Mouse (Mus musculus): Measurements from ENCODE around the gene Olfr1380. TPM values are rescaled to one million over a fixed set of nuclear protein-coding genes. Genes with fewer than 3 reads are reported as not detected.
A peak's percentile ranks its signal among the peaks of the same experiment; 100 is the strongest.
"Not testable (repeated sequence)": the region's sequence is repeated elsewhere in the genome, so short reads cannot be mapped to it uniquely, and the experiment has no call there.

Olfr1380 gene
- polyA plus RNA-seq (2012; rRNA removed), result not detected in 2 replicates

GRCm38 (mm10) chr11:49556578-49556977, at the start of gene Olfr1380:
Gene Olfr1380, plus strand, starts transcription at chr11:49556878.
- not testable (repeated sequence) for DNase-seq (ENCODE audit: low read depth)

- TF ChIP-seq CTCF (IDR thresholded peaks at IDR 0.05; ENCODE audit: borderline replicate concordance, extremely low read depth, insufficient read depth, insufficient read length) (no peak), POLR2A (IDR thresholded peaks at IDR 0.05; ENCODE audit: borderline replicate concordance, extremely low read depth, insufficient read depth, insufficient read length, poor library complexity, severe bottlenecking) (no peak)
- DNase-seq (ENCODE audit: low read depth), result no peak
These were observed 38.6 kb upstream of the Olfr1380 start for GRCm38 (mm10) chr11:49518086-49518485.

GRCm38 (mm10) chr11:49519348-49519747, 37.3 kb upstream of the Olfr1380 start, which contains the start of gene Olfr1383:
Gene Olfr1383, plus strand, starts transcription at chr11:49519648.
- DNase-seq (ENCODE audit: low read depth), result no peak

DNA sequence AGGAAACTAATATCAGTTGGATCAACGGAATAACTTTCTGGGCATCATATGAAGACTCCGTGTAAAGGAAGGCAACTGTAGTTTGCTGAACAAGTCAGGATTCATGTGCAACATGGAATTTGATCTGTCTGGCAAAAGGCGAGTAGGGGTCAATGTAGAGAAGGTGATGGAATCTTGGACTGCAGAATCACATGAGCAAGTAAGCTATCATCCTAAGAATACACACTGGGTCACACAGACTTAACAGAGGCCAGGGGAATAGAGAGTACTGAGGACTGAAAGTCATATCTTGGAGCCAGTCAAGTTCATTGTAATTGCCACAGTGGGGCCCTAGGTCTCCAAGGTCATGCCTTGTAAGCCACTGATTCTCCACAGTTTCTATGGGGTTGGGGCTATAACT, 28.7 kb upstream of the Olfr1380 start, which contains the start of gene Olfr1382:
TSS of gene Olfr1382 (plus strand) at position 301 of the 400 bp plus-strand sequence.
- TF ChIP-seq POLR2A (IDR thresholded peaks at IDR 0.05; ENCODE audit: borderline replicate concordance, extremely low read depth, insufficient read depth, insufficient read length, poor library complexity, severe bottlenecking), result no peak
- no peak for TF ChIP-seq CTCF (IDR thresholded peaks at IDR 0.05; ENCODE audit: borderline replicate concordance, extremely low read depth, insufficient read depth, insufficient read length)
- no peak for DNase-seq (ENCODE audit: low read depth)

More at GRCm38 (mm10) chr11:49519348-49519747, 37.3 kb upstream of the Olfr1380 start, which contains the start of gene Olfr1383:
- no peak for TF ChIP-seq POLR2A (IDR thresholded peaks at IDR 0.05; ENCODE audit: borderline replicate concordance, extremely low read depth, insufficient read depth, insufficient read length, poor library complexity, severe bottlenecking)
- TF ChIP-seq CTCF (IDR thresholded peaks at IDR 0.05; ENCODE audit: borderline replicate concordance, extremely low read depth, insufficient read depth, insufficient read length), result no peak

DNA sequence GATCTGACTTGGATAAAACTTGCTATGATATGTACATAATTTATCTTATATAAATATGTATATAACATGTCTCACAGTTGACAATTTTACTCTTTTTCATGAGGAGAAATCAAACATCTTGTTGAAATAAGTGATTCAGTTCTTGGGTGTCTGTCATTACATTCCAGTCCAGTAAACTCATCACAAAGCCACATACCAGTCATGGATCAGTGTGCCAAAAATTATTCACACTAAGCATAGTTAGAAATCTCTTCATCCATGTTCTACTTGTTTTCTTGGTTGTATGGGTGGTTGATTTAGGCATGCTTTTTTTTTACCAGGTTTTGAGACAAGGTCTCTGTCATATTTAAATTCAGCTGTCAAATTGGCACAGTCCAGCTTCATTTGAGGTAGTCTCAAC, 23.9 kb upstream of the Olfr1380 start:
- DNase-seq (ENCODE audit: low read depth), result no peak
- TF ChIP-seq CTCF (IDR thresholded peaks at IDR 0.05; ENCODE audit: borderline replicate concordance, extremely low read depth, insufficient read depth, insufficient read length) (no peak), POLR2A (IDR thresholded peaks at IDR 0.05; ENCODE audit: borderline replicate concordance, extremely low read depth, insufficient read depth, insufficient read length, poor library complexity, severe bottlenecking) (no peak)

GRCm38 (mm10) chr11:49536631-49537030, 20.0 kb upstream of the Olfr1380 start:
- TF ChIP-seq CTCF (IDR thresholded peaks at IDR 0.05; ENCODE audit: borderline replicate concordance, extremely low read depth, insufficient read depth, insufficient read length), result peak; percentile 25; the same call in 1 of the 2 replicates
- DNase-seq (ENCODE audit: low read depth), result peak; percentile 18

DNA sequence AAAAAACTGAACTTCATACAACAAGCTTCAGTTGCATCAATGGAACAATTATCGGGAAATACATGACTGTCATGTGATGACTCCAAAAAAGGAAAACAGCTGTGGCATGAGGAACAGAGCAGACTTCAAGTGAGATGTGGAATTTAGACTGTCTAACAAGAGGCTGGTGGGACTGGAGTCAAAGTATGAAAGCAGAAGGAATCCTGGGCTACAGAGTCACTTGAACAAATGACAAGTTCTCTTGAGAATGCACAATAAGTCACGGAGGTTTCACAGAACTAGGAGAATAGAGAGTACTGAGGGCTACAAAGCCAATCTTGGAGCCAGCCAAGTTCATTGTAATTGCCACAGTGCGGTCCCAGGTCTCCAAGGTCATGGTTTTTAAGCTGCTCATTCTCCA, 13.5 kb upstream of the Olfr1380 start, which contains the start of gene Olfr1381:
TSS of gene Olfr1381 (plus strand) at position 301 of the 400 bp plus-strand sequence.
- peak; percentile 0 for DNase-seq (ENCODE audit: low read depth)

DNA sequence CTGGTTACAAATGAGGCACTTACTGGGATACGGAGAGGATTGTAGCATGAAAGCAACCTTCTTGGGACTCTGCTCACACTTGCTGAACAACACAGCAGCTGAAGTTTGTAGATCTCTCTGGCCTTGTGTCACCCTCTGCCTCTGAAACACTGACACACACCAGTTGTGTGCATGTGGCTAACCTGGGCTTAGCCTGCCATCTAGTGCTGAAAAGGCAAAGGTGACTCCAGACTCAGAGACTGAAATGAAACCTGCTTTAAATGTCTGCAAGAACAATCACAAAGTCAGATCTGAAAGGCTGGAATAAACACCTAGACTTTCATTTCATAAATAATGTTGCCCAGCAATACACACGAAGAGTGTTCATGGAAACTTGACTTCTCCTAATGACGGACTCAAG, 2.6 kb upstream of the Olfr1380 start:
- TF ChIP-seq CTCF (IDR thresholded peaks at IDR 0.05; ENCODE audit: borderline replicate concordance, extremely low read depth, insufficient read depth, insufficient read length), result peak; percentile 29; the same call in 1 of the 2 replicates
- DNase-seq (ENCODE audit: low read depth), result peak; percentile 7

- peak; percentile 6 for DNase-seq (ENCODE audit: low read depth)
These were observed 18.4 kb downstream of the Olfr1380 start for GRCm38 (mm10) chr11:49575054-49575453.

DNA sequence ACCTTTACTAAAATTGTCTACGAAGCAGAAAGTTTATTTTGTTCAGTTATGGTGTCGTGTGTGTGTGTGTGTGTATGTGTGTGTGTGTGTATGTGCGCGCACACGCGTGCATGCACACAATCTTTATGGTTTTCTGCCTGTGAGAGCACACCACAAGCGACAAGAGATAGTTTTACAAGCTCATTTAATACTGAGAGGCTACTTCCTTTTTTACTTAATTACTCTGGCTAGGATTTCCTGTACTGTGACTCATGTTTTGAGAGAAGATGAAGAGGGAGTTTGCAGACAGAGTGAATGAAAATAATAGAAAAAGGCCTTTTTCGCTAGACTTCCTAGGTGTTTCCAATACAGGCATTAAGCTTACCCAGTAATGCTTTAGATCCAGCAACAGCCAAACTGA, 23.8 kb downstream of the Olfr1380 start:
- not testable (repeated sequence) for DNase-seq (ENCODE audit: low read depth)

DNA sequence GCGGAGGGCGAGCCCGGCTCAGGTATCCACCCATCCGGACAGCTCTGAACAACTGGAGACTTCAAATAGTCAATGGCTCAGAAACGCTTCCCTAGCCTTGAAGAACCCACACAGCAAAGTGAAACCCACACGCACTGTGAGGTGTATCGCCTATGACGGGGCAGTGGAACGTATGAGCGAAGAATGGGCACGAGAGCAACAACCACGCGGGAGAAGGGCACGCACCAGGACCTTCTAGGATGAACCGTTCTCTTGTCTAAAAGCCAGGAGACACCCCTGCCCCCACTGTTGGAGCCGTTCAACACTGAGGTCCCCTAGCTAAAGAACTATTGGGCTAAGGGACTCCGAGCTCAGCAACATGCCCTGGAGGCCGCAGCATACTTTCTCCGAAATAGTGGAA, 33.5 kb downstream of the Olfr1380 start:
- DNase-seq (ENCODE audit: low read depth), result no peak
- TF ChIP-seq POLR2A (IDR thresholded peaks at IDR 0.05; ENCODE audit: borderline replicate concordance, extremely low read depth, insufficient read depth, insufficient read length, poor library complexity, severe bottlenecking), result no peak
- no peak for TF ChIP-seq CTCF (IDR thresholded peaks at IDR 0.05; ENCODE audit: borderline replicate concordance, extremely low read depth, insufficient read depth, insufficient read length)

- DNase-seq (ENCODE audit: low read depth), result not testable (repeated sequence)
These were observed 40.5 kb downstream of the Olfr1380 start for GRCm38 (mm10) chr11:49597149-49597548.

DNA sequence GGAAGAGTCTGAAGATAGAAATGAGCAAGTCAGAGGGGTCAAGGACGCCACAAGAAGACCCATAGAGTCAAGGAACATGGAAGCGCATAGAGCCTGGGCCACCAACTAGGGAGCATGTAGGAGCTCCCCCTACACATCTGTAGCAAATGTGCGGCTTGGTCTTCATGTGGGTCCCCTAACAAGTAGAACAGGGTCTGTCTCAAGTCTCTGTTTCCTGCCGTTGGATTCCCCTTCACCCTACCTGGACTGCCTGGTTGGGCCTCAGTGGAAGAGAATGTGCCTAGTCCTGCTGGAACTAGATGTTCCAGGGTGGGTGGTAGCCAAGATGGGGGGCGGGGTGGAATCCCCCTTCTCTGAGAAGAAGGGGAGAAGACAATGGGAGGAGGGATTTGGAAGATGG, 51.6 kb downstream of the Olfr1380 start:
- DNase-seq (ENCODE audit: low read depth), result not testable (repeated sequence)

- DNase-seq (ENCODE audit: low read depth), result peak; percentile 21
These were observed 52.5 kb downstream of the Olfr1380 start, which contains the start of gene Flt4 for GRCm38 (mm10) chr11:49608938-49609867. Gene Flt4, plus strand, starts transcription at chr11:49609263.

GRCm38 (mm10) chr11:49609868-49610824, 53.5 kb downstream of the Olfr1380 start:
- not testable (repeated sequence) for DNase-seq (ENCODE audit: low read depth)

- not testable (repeated sequence) for DNase-seq (ENCODE audit: low read depth)
These were observed 54.7 kb downstream of the Olfr1380 start for GRCm38 (mm10) chr11:49611349-49611748.

Data from brain, embryonic 14.5 days (tissue).